Mouse (Mus musculus) hindbrain, embryonic 16.5 days (tissue): ENCODE results near the gene Arl15. TPM values are rescaled to one million over a fixed set of nuclear protein-coding genes. Genes with fewer than 3 reads are reported as not detected.

Source experiments
- ATAC-seq: fragments of 200-750 bp; cut with Nextera tagmentation; 2 replicates; pipeline ENCODE4 v1.8.0; 2017; ENCODE audit warnings: moderate TSS enrichment, moderate library complexity
- H3K27ac ChIP-seq: fragments of 300-500 bp; sonication (generic); 2 replicates; pipeline ENCODE4 v1.5.1; 2014; ENCODE audit warnings: low read depth, mild to moderate bottlenecking, control low read depth, low read length, moderate library complexity
- H3K27me3 ChIP-seq: fragments of 300-500 bp; sonication (generic); replicated peaks from 2 replicates; pipeline ENCODE4 v1.6.1; 2014; ENCODE audit warnings: low read length; ENCODE audit not compliant: control insufficient read depth, insufficient read depth
- H3K36me3 ChIP-seq: fragments of 300-500 bp; sonication (generic); 2 replicates; pipeline ENCODE4 v1.6.1; 2014; ENCODE audit warnings: mild to moderate bottlenecking, low read length, moderate library complexity, mixed read lengths; ENCODE audit not compliant: control insufficient read depth, insufficient read depth
- H3K4me1 ChIP-seq: fragments of 300-500 bp; sonication (generic); 2 replicates; pipeline ENCODE4 v1.6.1; 2014; ENCODE audit warnings: low read depth, low read length; ENCODE audit not compliant: control insufficient read depth, insufficient read depth
- H3K4me2 ChIP-seq: fragments of 300-500 bp; sonication (generic); 2 replicates; pipeline ENCODE4 v1.6.1; 2014; ENCODE audit warnings: mild to moderate bottlenecking, low read length, control low read depth, moderate library complexity
- H3K4me3 ChIP-seq: fragments of 300-500 bp; sonication (generic); 2 replicates; pipeline ENCODE4 v1.5.1; 2014; ENCODE audit warnings: mild to moderate bottlenecking, low read length, control low read depth, moderate library complexity
- H3K9ac ChIP-seq: fragments of 300-500 bp; sonication (generic); 2 replicates; pipeline ENCODE4 v1.6.1; 2014; ENCODE audit warnings: low read depth, mild to moderate bottlenecking, control low read depth, low read length, moderate library complexity
- H3K9me3 ChIP-seq: fragments of 300-500 bp; sonication (generic); 2 replicates; pipeline ENCODE4 v1.6.1; 2014; ENCODE audit warnings: mild to moderate bottlenecking, low read length, moderate library complexity; ENCODE audit not compliant: control insufficient read depth
- WGBS: fragments of 180-500 bp; shearing (Covaris S2); extraction: QIAGEN DNeasy Blood & Tissue Kit; methylation state at CpG from one replicate; pipeline ENCODE4 v1.1.7; 2014; 5-methylcytosine and 5-hydroxymethylcytosine counted together
- polyA plus RNA-seq: library from polyadenylated mRNA; unstranded; fragments of >200 nt; fragmentation: Nextera tagmentation; extraction: Ambion mirVana; gene quantifications from 2 replicates; pipeline ENCODE4 v1.2.1, GENCODE M21; 2015

The Arl15 gene
- polyA plus RNA-seq, 1 experiment from 2014 or later = 21.5 TPM

GRCm38 (mm10) chr13:113914551-113914971, 120.3 kb downstream of the Arl15 start:
- no peak for ATAC-seq

GRCm38 (mm10) chr13:113915700-113916099, 121.4 kb downstream of the Arl15 start:
- Histone ChIP-seq H3K4me1 (peaks cover 24% of the 10 kb centered on the region), H3K4me2 (no peak overlapping the region), H3K27me3 (no peaks in the 10 kb centered on the region), H3K27ac (no peak overlapping the region), H3K4me3 (no peak overlapping the region), H3K9me3 (no peaks in the 10 kb centered on the region), H3K9ac (no peak overlapping the region), H3K36me3 (no peaks in the 10 kb centered on the region)
- WGBS = 86% methylated on average over 14 of the region's 14 CpGs
- ATAC-seq = no peak

More at GRCm38 (mm10) chr13:113914551-113914971, 120.3 kb downstream of the Arl15 start:
- Histone ChIP-seq H3K36me3 (no peaks in the 10 kb centered on the region), H3K27me3 (no peaks in the 10 kb centered on the region), H3K27ac (no peak overlapping the region), H3K4me3 (no peak overlapping the region), H3K4me2 (peak overlapping the region; percentile 1; the same call in 1 of the 2 replicates), H3K9me3 (no peaks in the 10 kb centered on the region), H3K4me1 (peaks cover 24% of the 10 kb centered on the region), H3K9ac (no peak overlapping the region)
- 14% methylated on average over 9 of the region's 9 CpGs for WGBS

GRCm38 (mm10) chr13:113916761-113917160, 122.5 kb downstream of the Arl15 start:
- Histone ChIP-seq H3K27ac (no peak overlapping the region), H3K36me3 (no peaks in the 10 kb centered on the region), H3K4me1 (peaks cover 24% of the 10 kb centered on the region), H3K27me3 (no peaks in the 10 kb centered on the region), H3K9me3 (no peaks in the 10 kb centered on the region), H3K4me3 (no peak overlapping the region), H3K9ac (no peak overlapping the region), H3K4me2 (no peak overlapping the region)
- ATAC-seq = peak; percentile 35
- 57% methylated on average over 5 of the region's 5 CpGs for WGBS

GRCm38 (mm10) chr13:113917376-113917775, 123.1 kb downstream of the Arl15 start:
- peak; percentile 31; the same call in 1 of the 2 replicates for ATAC-seq
- H3K4me2 ChIP-seq = peak overlapping the region; percentile 51
- no peaks in the 10 kb centered on the region for H3K36me3 ChIP-seq
- peak overlapping the region; percentile 73 for H3K27ac ChIP-seq
- WGBS = 24% methylated on average over 6 of the region's 6 CpGs
- no peak overlapping the region for H3K4me3 ChIP-seq
- no peaks in the 10 kb centered on the region for H3K9me3 ChIP-seq
- peaks cover 24% of the 10 kb centered on the region for H3K4me1 ChIP-seq
- H3K27me3 ChIP-seq = no peaks in the 10 kb centered on the region
- H3K9ac ChIP-seq = peak overlapping the region; percentile 52

- H3K9ac ChIP-seq = peak overlapping the region; percentile 52
Measured at GRCm38 (mm10) chr13:113917868-113918411, 123.6 kb downstream of the Arl15 start.

GRCm38 (mm10) chr13:113918668-113919067, 124.4 kb downstream of the Arl15 start:
- H3K9me3 ChIP-seq = no peaks in the 10 kb centered on the region
- no peak overlapping the region for H3K27ac ChIP-seq
- 37% methylated on average over 7 of the region's 7 CpGs for WGBS
- no peaks in the 10 kb centered on the region for H3K27me3 ChIP-seq
- H3K36me3 ChIP-seq = no peaks in the 10 kb centered on the region
- 0 out of 2 replicates have a peak, but pooled peaks have one; percentile 9 for ATAC-seq
- no peak overlapping the region for H3K9ac ChIP-seq
- H3K4me1 ChIP-seq = peaks cover 24% of the 10 kb centered on the region
- peak overlapping the region; percentile 51 for H3K4me2 ChIP-seq
- no peak overlapping the region for H3K4me3 ChIP-seq

More at GRCm38 (mm10) chr13:113917868-113918411, 123.6 kb downstream of the Arl15 start:
- Histone ChIP-seq H3K27me3 (no peaks in the 10 kb centered on the region), H3K36me3 (no peaks in the 10 kb centered on the region), H3K9me3 (no peaks in the 10 kb centered on the region), H3K4me3 (no peak overlapping the region; the same call in 1 of the 2 replicates), H3K4me2 (peak overlapping the region; percentile 51), H3K27ac (peak overlapping the region; percentile 73), H3K4me1 (peaks cover 24% of the 10 kb centered on the region)
- ATAC-seq = peak; percentile 85
- 19% methylated on average over 15 of the region's 15 CpGs for WGBS

GRCm38 (mm10) chr13:113935697-113936096, 141.4 kb downstream of the Arl15 start:
- Histone ChIP-seq H3K9ac (no peak overlapping the region), H3K4me1 (no peaks in the 10 kb centered on the region), H3K36me3 (no peaks in the 10 kb centered on the region), H3K27ac (no peak overlapping the region), H3K4me2 (no peak overlapping the region), H3K9me3 (no peaks in the 10 kb centered on the region), H3K4me3 (no peak overlapping the region), H3K27me3 (no peaks in the 10 kb centered on the region; the same call in 1 of the 2 replicates)
- 87% methylated on average over 4 of the region's 4 CpGs for WGBS
- ATAC-seq = no peak

GRCm38 (mm10) chr13:113937231-113937630, 142.9 kb downstream of the Arl15 start:
- Histone ChIP-seq H3K27me3 (no peaks in the 10 kb centered on the region; the same call in 1 of the 2 replicates), H3K9ac (no peak overlapping the region)

GRCm38 (mm10) chr13:113938561-113938960, 144.3 kb downstream of the Arl15 start:
- Histone ChIP-seq H3K4me2 (no peak overlapping the region), H3K36me3 (no peaks in the 10 kb centered on the region), H3K27ac (no peak overlapping the region), H3K4me3 (no peak overlapping the region), H3K9me3 (no peaks in the 10 kb centered on the region), H3K27me3 (no peaks in the 10 kb centered on the region; the same call in 1 of the 2 replicates), H3K9ac (no peak overlapping the region), H3K4me1 (no peaks in the 10 kb centered on the region)
- WGBS = 73% methylated on average over 9 of the region's 9 CpGs
- ATAC-seq = no peak

More at GRCm38 (mm10) chr13:113937231-113937630, 142.9 kb downstream of the Arl15 start:
- Histone ChIP-seq H3K9me3 (no peaks in the 10 kb centered on the region), H3K4me2 (no peak overlapping the region), H3K4me1 (no peaks in the 10 kb centered on the region), H3K36me3 (no peaks in the 10 kb centered on the region), H3K27ac (no peak overlapping the region), H3K4me3 (no peak overlapping the region)
- whole genome bisulfite sequencing = 93% methylated on average over 5 of the region's 5 CpGs
- ATAC-seq = no peak
